Mouse (Mus musculus): ENCODE measurements at regions not wholly inside any gene's neighbourhood (a gene's known extent, or its start where the extent isn't known, plus 50 kb on each side); places are given as distances from the start of the nearest gene placed in this dataset.
A peak's percentile ranks its signal among the peaks of the same experiment; 100 is the strongest.

GRCm38 (mm10) chr7:74870250-74870649 is 315.7 kb upstream of the Slco3a1 start:
- Histone ChIP-seq H3K9me3 (no peaks in the 10 kb centered on the region), H3K4me2 (no peak overlapping the region)
- WGBS, result 95% methylated on average over 1 of the region's 1 CpGs

GRCm38 (mm10) chr7:74862727-74863126 is 308.1 kb upstream of the Slco3a1 start:
- no peak for ATAC-seq (ENCODE audit: low FRiP score, low read depth)

More at GRCm38 (mm10) chr7:74870250-74870649, 315.7 kb upstream of the Slco3a1 start:
- Histone ChIP-seq H3K4me1 (replicated peaks) (no peaks in the 10 kb centered on the region), H3K27me3 (no peaks in the 10 kb centered on the region), H3K27ac (replicated peaks) (no peak overlapping the region), H3K4me3 (no peak overlapping the region), H3K9ac (no peak overlapping the region), H3K36me3 (no peaks in the 10 kb centered on the region)
- ATAC-seq (ENCODE audit: low FRiP score, low read depth), result no peak

GRCm38 (mm10) chr7:74844306-74844929 is 289.8 kb upstream of the Slco3a1 start:
- Histone ChIP-seq H3K9me3 (no peaks in the 10 kb centered on the region), H3K4me2 (no peak overlapping the region), H3K36me3 (no peaks in the 10 kb centered on the region), H3K27me3 (no peaks in the 10 kb centered on the region), H3K9ac (no peak overlapping the region), H3K4me1 (replicated peaks) (no peaks in the 10 kb centered on the region), H3K27ac (replicated peaks) (no peak overlapping the region), H3K4me3 (no peak overlapping the region)
- ATAC-seq (ENCODE audit: low FRiP score, low read depth), result no peak
- 8% methylated on average over 6 of the region's 6 CpGs for WGBS

More at GRCm38 (mm10) chr7:74862727-74863126, 308.1 kb upstream of the Slco3a1 start:
- H3K27me3 ChIP-seq, result no peaks in the 10 kb centered on the region
- WGBS, result 80% methylated on average over 3 of the region's 3 CpGs
- no peaks in the 10 kb centered on the region for H3K36me3 ChIP-seq
- H3K4me1 ChIP-seq (replicated peaks), result no peaks in the 10 kb centered on the region
- H3K4me2 ChIP-seq, result no peak overlapping the region
- no peak overlapping the region for H3K9ac ChIP-seq
- H3K4me3 ChIP-seq, result no peak overlapping the region
- H3K9me3 ChIP-seq, result no peaks in the 10 kb centered on the region
- no peak overlapping the region for H3K27ac ChIP-seq (replicated peaks)

- no peak overlapping the region for H3K9ac ChIP-seq
- H3K27me3 ChIP-seq, result no peaks in the 10 kb centered on the region
- H3K27ac ChIP-seq (replicated peaks), result no peak overlapping the region
- H3K4me1 ChIP-seq (replicated peaks), result no peaks in the 10 kb centered on the region
- no peaks in the 10 kb centered on the region for H3K36me3 ChIP-seq
- no peak overlapping the region for H3K4me2 ChIP-seq
- ATAC-seq (ENCODE audit: low FRiP score, low read depth), result no peak
- no peaks in the 10 kb centered on the region for H3K9me3 ChIP-seq
- WGBS, result 65% methylated on average over 2 of the region's 2 CpGs
- no peak overlapping the region for H3K4me3 ChIP-seq
These were observed 268.7 kb upstream of the Slco3a1 start for GRCm38 (mm10) chr7:74823286-74823685.

GRCm38 (mm10) chr7:74793241-74793640 is 238.7 kb upstream of the Slco3a1 start:
- no peak overlapping the region for H3K4me2 ChIP-seq
- peak overlapping the region; percentile 62; the same call in 1 of the 2 replicates for H3K27ac ChIP-seq (replicated peaks)
- H3K4me1 ChIP-seq (replicated peaks), result no peaks in the 10 kb centered on the region
- no peaks in the 10 kb centered on the region for H3K27me3 ChIP-seq
- WGBS, result 48% methylated on average over 1 of the region's 1 CpGs
- ATAC-seq (ENCODE audit: low FRiP score, low read depth), result no peak
- H3K9me3 ChIP-seq, result no peaks in the 10 kb centered on the region
- H3K9ac ChIP-seq, result no peak overlapping the region
- no peaks in the 10 kb centered on the region for H3K36me3 ChIP-seq
- H3K4me3 ChIP-seq, result no peak overlapping the region

GRCm38 (mm10) chr7:74788696-74789095 is 234.1 kb upstream of the Slco3a1 start:
- Histone ChIP-seq H3K4me3 (no peak overlapping the region), H3K27me3 (no peaks in the 10 kb centered on the region), H3K36me3 (no peaks in the 10 kb centered on the region), H3K27ac (replicated peaks) (no peak overlapping the region), H3K9me3 (no peaks in the 10 kb centered on the region), H3K4me1 (replicated peaks) (no peaks in the 10 kb centered on the region), H3K9ac (no peak overlapping the region), H3K4me2 (no peak overlapping the region)
- ATAC-seq (ENCODE audit: low FRiP score, low read depth), result no peak
- WGBS, result 92% methylated on average over 1 of the region's 1 CpGs

GRCm38 (mm10) chr7:74771435-74772406 is 217.1 kb upstream of the Slco3a1 start:
- Histone ChIP-seq H3K27me3 (no peaks in the 10 kb centered on the region), H3K36me3 (no peaks in the 10 kb centered on the region), H3K4me1 (replicated peaks) (no peaks in the 10 kb centered on the region), H3K9ac (no peak overlapping the region), H3K4me3 (no peak overlapping the region), H3K4me2 (no peak overlapping the region), H3K27ac (replicated peaks) (no peak overlapping the region), H3K9me3 (no peaks in the 10 kb centered on the region)
- ATAC-seq (ENCODE audit: low FRiP score, low read depth), result no peak
- WGBS, result 58% methylated on average over 9 of the region's 9 CpGs

GRCm38 (mm10) chr7:74766550-74766949 is 212.0 kb upstream of the Slco3a1 start:
- Histone ChIP-seq H3K9ac (no peak overlapping the region), H3K27me3 (no peaks in the 10 kb centered on the region), H3K4me1 (replicated peaks) (no peaks in the 10 kb centered on the region), H3K9me3 (no peaks in the 10 kb centered on the region), H3K27ac (replicated peaks) (no peak overlapping the region), H3K4me3 (no peak overlapping the region), H3K36me3 (no peaks in the 10 kb centered on the region), H3K4me2 (no peak overlapping the region)
- ATAC-seq (ENCODE audit: low FRiP score, low read depth), result peak; percentile 38; the same call in 1 of the 2 replicates
- WGBS, result 85% methylated on average over 4 of the region's 4 CpGs

GRCm38 (mm10) chr7:74757469-74757868 is 202.9 kb upstream of the Slco3a1 start:
- ATAC-seq (ENCODE audit: low FRiP score, low read depth), result no peak
- 85% methylated on average over 2 of the region's 2 CpGs for WGBS
- Histone ChIP-seq H3K27me3 (no peaks in the 10 kb centered on the region), H3K36me3 (no peaks in the 10 kb centered on the region), H3K4me2 (no peak overlapping the region), H3K9me3 (no peaks in the 10 kb centered on the region), H3K4me3 (no peak overlapping the region), H3K9ac (no peak overlapping the region), H3K4me1 (replicated peaks) (no peaks in the 10 kb centered on the region), H3K27ac (replicated peaks) (no peak overlapping the region)

- 80% methylated on average over 1 of the region's 1 CpGs for WGBS
- Histone ChIP-seq H3K27me3 (no peaks in the 10 kb centered on the region), H3K4me3 (no peak overlapping the region), H3K4me1 (replicated peaks) (no peaks in the 10 kb centered on the region), H3K36me3 (no peaks in the 10 kb centered on the region), H3K9me3 (no peaks in the 10 kb centered on the region), H3K27ac (replicated peaks) (no peak overlapping the region), H3K9ac (no peak overlapping the region), H3K4me2 (no peak overlapping the region)
- no peak for ATAC-seq (ENCODE audit: low FRiP score, low read depth)
These were observed 193.1 kb upstream of the Slco3a1 start for GRCm38 (mm10) chr7:74747704-74748103.

- Histone ChIP-seq H3K9me3 (no peaks in the 10 kb centered on the region), H3K9ac (no peak overlapping the region), H3K27me3 (no peaks in the 10 kb centered on the region), H3K36me3 (no peaks in the 10 kb centered on the region), H3K4me1 (replicated peaks) (no peaks in the 10 kb centered on the region), H3K27ac (replicated peaks) (no peak overlapping the region), H3K4me2 (no peak overlapping the region), H3K4me3 (no peak overlapping the region)
- 67% methylated on average over 6 of the region's 6 CpGs for WGBS
- ATAC-seq (ENCODE audit: low FRiP score, low read depth), result no peak
These were observed 180.4 kb upstream of the Slco3a1 start for GRCm38 (mm10) chr7:74734941-74735340.

- ATAC-seq (ENCODE audit: low FRiP score, low read depth), result no peak
- WGBS, result 84% methylated on average over 8 of the region's 8 CpGs
- Histone ChIP-seq H3K4me3 (no peak overlapping the region), H3K36me3 (no peaks in the 10 kb centered on the region), H3K4me1 (replicated peaks) (no peaks in the 10 kb centered on the region), H3K9ac (no peak overlapping the region), H3K27ac (replicated peaks) (no peak overlapping the region), H3K4me2 (no peak overlapping the region), H3K9me3 (no peaks in the 10 kb centered on the region), H3K27me3 (no peaks in the 10 kb centered on the region)
These were observed 171.9 kb upstream of the Slco3a1 start for GRCm38 (mm10) chr7:74726324-74726991.
